Mouse (Mus musculus) ES-E14 (cell line): ENCODE data around the gene Fchsd2. TPM values are rescaled to one million over a fixed set of nuclear protein-coding genes. Genes with fewer than 3 reads are reported as not detected.
A peak's percentile ranks its signal among the peaks of the same experiment; 100 is the strongest.

Experiments used
- DNase-seq: peaks from one replicate; pipeline ENCODE4 v3.0.0-alpha.2; 2013; ENCODE audit warnings: low read depth, low spot score
- H3K27ac ChIP-seq: 2 replicates; pipeline ENCODE4 v1.5.1; 2012; ENCODE audit warnings: low read depth, mild to moderate bottlenecking, low read length, moderate library complexity, mixed read lengths; ENCODE audit not compliant: poor library complexity, insufficient read depth, severe bottlenecking
- H3K36me3 ChIP-seq: 2 replicates; pipeline ENCODE4 v1.6.1; 2012; ENCODE audit warnings: mild to moderate bottlenecking, low read length, moderate library complexity, mixed read lengths; ENCODE audit not compliant: control insufficient read depth, poor library complexity, insufficient read depth, severe bottlenecking
- H3K4me1 ChIP-seq, 2 experiments: fragments of 150-350 bp in 1 of 2; sonication (generic) in 1 of 2; 2 replicates each; pipeline ENCODE4 v1.6.1; 2012; ENCODE audit warnings: low read length in 2 of 2, mild to moderate bottlenecking in 1 of 2, mixed read lengths in 1 of 2; ENCODE audit not compliant: control insufficient read depth in 2 of 2, insufficient read depth in 2 of 2, poor library complexity in 1 of 2
- H3K4me3 ChIP-seq, 2 experiments: fragments of 150-350 bp in 1 of 2; sonication (generic) in 1 of 2; 2 replicates each; pipeline ENCODE4 v1.5.1; 2012; ENCODE audit warnings: low read length in 2 of 2, low read depth in 1 of 2, mild to moderate bottlenecking in 1 of 2, mixed read lengths in 1 of 2; ENCODE audit not compliant: insufficient read depth in 1 of 2, poor library complexity in 1 of 2, severe bottlenecking in 1 of 2
- H3K9ac ChIP-seq: 2 replicates; pipeline ENCODE4 v1.6.1; 2012; ENCODE audit warnings: low read depth, mild to moderate bottlenecking, low read length, mixed read lengths; ENCODE audit not compliant: poor library complexity, insufficient read depth, severe bottlenecking
- H3K9me3 ChIP-seq: fragments of 150-350 bp; sonication (generic); 2 replicates; pipeline ENCODE4 v1.6.1; 2012; ENCODE audit warnings: low read depth, mild to moderate bottlenecking, low read length; ENCODE audit not compliant: control insufficient read depth, insufficient read depth
- CHD2 ChIP-seq: IDR thresholded peaks from 2 replicates; pipeline ENCODE4 v1.6.1; 2014; ENCODE audit warnings: mild to moderate bottlenecking, low read depth, low read length, inconsistent platforms
- HCFC1 ChIP-seq: IDR thresholded peaks from 2 replicates; pipeline ENCODE4 v1.6.1; 2012; ENCODE audit warnings: low read length, inconsistent platforms, borderline replicate concordance; ENCODE audit not compliant: insufficient read depth
- MAFK ChIP-seq: IDR thresholded peaks from 2 replicates; pipeline ENCODE4 v1.6.1; 2014; ENCODE audit warnings: mild to moderate bottlenecking, low read depth, low read length, inconsistent platforms; ENCODE audit not compliant: insufficient read depth
- ZC3H11A ChIP-seq: IDR thresholded peaks from 2 replicates; pipeline ENCODE4 v1.6.1; 2012; ENCODE audit warnings: low read depth, mild to moderate bottlenecking, inconsistent platforms, low read length, borderline replicate concordance
- ZNF384 ChIP-seq: IDR thresholded peaks from 2 replicates; pipeline ENCODE4 v1.6.1; 2012; ENCODE audit warnings: low read depth, low read length, inconsistent platforms
- in situ Hi-C, 2 experiments: fragments of 600-800 bp; cut with MboI; formaldehyde crosslinking; loops; one replicate each; pipeline ENCODE4 v1.15.1; 2025; ENCODE audit warnings: low sequenced_read_pairs in 2 of 2, inconsistent platforms in 1 of 2; ENCODE audit not compliant: unreplicated experiment in 2 of 2
- total RNA-seq: library from RNA; depleted of rRNA; stranded (reverse); fragments of 300-350 nt; gene quantifications from 2 replicates; pipeline ENCODE4 v1.2.3, GENCODE M21; 2012

The Fchsd2 gene
- total RNA-seq, 1 experiment, result 11.1 TPM

DNA sequence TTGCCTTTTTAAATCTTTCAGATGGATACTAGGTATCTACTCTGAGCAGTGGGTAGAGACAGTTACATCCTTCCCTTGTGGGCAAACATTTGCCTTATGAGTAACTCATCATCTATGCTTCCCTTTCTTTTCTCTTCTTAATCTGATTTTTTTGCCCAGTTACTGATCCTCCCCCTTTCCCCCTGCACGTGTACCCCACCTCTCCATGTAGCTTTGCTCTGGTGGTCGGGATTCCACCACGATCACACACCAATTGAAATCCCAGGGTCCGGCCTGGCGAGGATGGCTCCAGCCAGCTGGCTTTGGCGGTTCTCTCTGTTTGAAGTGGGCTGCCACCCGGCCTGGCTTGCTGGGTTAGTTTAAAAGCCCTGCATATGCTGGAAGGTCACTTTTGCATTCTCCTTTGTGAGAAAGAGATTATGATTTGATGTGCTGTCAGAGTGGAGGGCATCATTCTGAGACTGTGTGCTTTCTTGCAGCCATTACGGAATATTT, 17.2 kb downstream of the Fchsd2 start:
- peak overlapping the region; percentile 88 to 96 for H3K4me3 ChIP-seq
- H3K9me3 ChIP-seq, result no peaks in the 10 kb centered on the region
- H3K36me3 ChIP-seq, result no peaks in the 10 kb centered on the region
- peaks cover 0 to 7% of the 10 kb centered on the region in 2 experiments for H3K4me1 ChIP-seq
- H3K27ac ChIP-seq, result no peak overlapping the region
- H3K9ac ChIP-seq, result peak overlapping the region; percentile 85
- in situ Hi-C loops, result no loop called here
- no peak for DNase-seq
- TF ChIP-seq ZC3H11A, result no peak
- no peak for TF ChIP-seq ZNF384
- no peak for TF ChIP-seq CHD2
- no peak for TF ChIP-seq HCFC1
- TF ChIP-seq MAFK, result no peak

DNA sequence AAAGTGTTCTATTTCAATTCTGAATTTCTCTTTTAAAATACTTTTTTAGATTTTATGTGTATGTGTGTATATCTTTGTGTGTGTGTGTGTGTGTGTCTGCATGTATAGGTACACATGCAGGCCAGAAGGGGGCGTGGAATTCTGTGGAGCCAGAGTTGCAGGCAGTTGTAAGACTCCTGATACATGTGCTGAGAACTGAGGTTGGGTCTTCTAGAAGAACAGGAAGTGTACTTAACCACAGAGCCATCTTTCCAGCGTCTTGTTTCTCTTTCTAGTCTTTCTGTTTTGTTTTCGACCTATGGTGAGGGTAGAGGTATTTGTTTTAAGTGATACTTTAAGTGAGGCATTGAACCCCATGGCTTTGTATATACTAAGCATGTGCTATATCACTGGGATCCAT, 20.7 kb downstream of the Fchsd2 start:
- DNase-seq, result no peak
- H3K4me1 ChIP-seq, result no peaks in the 10 kb centered on the region; a peak in 1 of 4 replicates
- H3K27ac ChIP-seq, result no peak overlapping the region
- in situ Hi-C loops, result no loop called here
- no peaks in the 10 kb centered on the region for H3K36me3 ChIP-seq
- H3K4me3 ChIP-seq, result no peak overlapping the region
- H3K9me3 ChIP-seq, result no peaks in the 10 kb centered on the region
- no peak overlapping the region for H3K9ac ChIP-seq
- TF ChIP-seq HCFC1 (no peak), ZC3H11A (no peak), CHD2 (no peak), MAFK (no peak), ZNF384 (no peak)

DNA sequence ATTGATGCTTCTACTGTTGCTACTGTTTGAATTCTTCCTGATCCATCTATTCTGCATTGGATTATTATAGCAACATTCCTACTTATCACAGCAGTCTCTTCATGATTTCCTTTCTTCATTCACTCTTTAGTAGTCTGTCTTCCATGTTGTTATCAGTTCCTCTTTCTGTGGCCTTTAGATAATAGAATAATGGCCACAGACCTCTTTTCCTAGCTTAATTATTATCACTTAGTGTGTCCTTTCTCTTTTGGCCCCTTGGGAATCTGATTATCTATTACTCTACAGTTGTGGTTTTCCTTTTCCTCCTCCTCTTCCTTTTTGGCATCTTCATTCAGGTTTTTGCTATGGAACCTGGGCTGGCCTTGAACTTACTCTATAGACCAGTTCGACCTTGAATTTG, 21.7 kb downstream of the Fchsd2 start:
- H3K36me3 ChIP-seq, result no peaks in the 10 kb centered on the region
- H3K9me3 ChIP-seq, result no peaks in the 10 kb centered on the region
- TF ChIP-seq ZC3H11A (no peak), CHD2 (no peak), MAFK (no peak), HCFC1 (no peak), ZNF384 (no peak)
- H3K27ac ChIP-seq, result no peak overlapping the region
- H3K9ac ChIP-seq, result no peak overlapping the region
- in situ Hi-C loops, result no loop called here
- no peak for DNase-seq
- no peak overlapping the region for H3K4me3 ChIP-seq
- no peaks in the 10 kb centered on the region; a peak in 1 of 4 replicates for H3K4me1 ChIP-seq

DNA sequence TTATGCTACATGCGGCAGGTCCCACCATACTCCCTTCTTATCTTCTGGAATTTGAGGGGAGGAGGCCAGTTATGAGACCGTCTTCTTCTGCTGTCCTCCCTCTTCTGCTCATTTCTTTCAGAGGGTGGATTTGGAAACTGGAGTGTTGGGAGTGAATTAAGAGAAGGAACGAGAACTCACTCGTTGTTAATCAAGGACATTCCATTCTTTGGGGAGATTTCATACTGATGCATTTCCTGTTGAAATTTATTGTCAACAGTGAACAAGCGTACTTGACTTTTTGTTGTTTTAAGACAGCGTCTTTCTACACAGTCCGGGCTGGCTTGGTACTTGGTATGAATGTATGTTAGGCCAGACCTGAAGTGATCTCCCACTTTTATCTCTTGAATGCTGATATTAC, 26.7 kb downstream of the Fchsd2 start:
- no peak for DNase-seq
- no peak overlapping the region for H3K9ac ChIP-seq
- no peak for TF ChIP-seq MAFK
- no peak for TF ChIP-seq ZNF384
- no peak for TF ChIP-seq HCFC1
- no peak for TF ChIP-seq CHD2
- no peak for TF ChIP-seq ZC3H11A
- H3K9me3 ChIP-seq, result no peaks in the 10 kb centered on the region
- H3K4me3 ChIP-seq, result no peak overlapping the region
- in situ Hi-C loops, result no loop called here
- H3K4me1 ChIP-seq, result no peaks in the 10 kb centered on the region
- H3K27ac ChIP-seq, result no peak overlapping the region
- H3K36me3 ChIP-seq, result no peaks in the 10 kb centered on the region
